ENCODE assay signal across 8 mouse cellular contexts in genomic region chr19:5071077-5071476, GRCm38 (mm10). TPM values are rescaled to one million over a fixed set of nuclear protein-coding genes. Genes with fewer than 3 reads are reported as not detected.
DNase-seq lines count a peak whose midpoint lies in the region; ATAC-seq and TF ChIP-seq lines count a peak whose summit lies in the region.

No protein-coding gene starts in this region.

- no peak for TF ChIP-seq CTCF in left cerebral cortex, adult 2 months (IDR thresholded peaks at IDR 0.05)
- TF ChIP-seq CTCF in small intestine, adult 2 months (IDR thresholded peaks at IDR 0.05; ENCODE audit: extremely low read depth, insufficient read length, insufficient replicate concordance, low read depth, low read length): no peak
- no peak for TF ChIP-seq CTCF in thymus, adult 2 months (IDR thresholded peaks at IDR 0.05; ENCODE audit: borderline replicate concordance, control insufficient read depth, extremely low read depth, insufficient read depth, low read length, poor library complexity)

- ATAC-seq in forebrain, embryonic 14.5 days: no peak
- no peak for ATAC-seq in limb, embryonic 15.5 days (ENCODE audit: insufficient number of reproducible peaks, low FRiP score, low TSS enrichment, low read depth)

- H3K27me3 ChIP-seq in forebrain, embryonic 14.5 days (replicated peaks; ENCODE audit: control insufficient read depth, insufficient read depth, low read length): peaks cover 15% of the 10 kb centered on the region
- peaks cover 6% of the 10 kb centered on the region; the same call in 1 of the 2 replicates for H3K27me3 ChIP-seq in limb, embryonic 15.5 days
- peaks cover 27% of the 10 kb centered on the region for H3K27me3 ChIP-seq in small intestine, adult 2 months (ENCODE audit: control insufficient read depth, insufficient read depth, low read length)
- peaks cover 25% of the 10 kb centered on the region for H3K27me3 ChIP-seq in thymus, adult 2 months (ENCODE audit: control insufficient read depth, insufficient read depth, low read length)

- H3K27ac ChIP-seq in left cerebral cortex, adult 2 months: peak overlapping the region; percentile 51; the same call in 1 of the 2 replicates
- peak overlapping the region; percentile 58; the same call in 1 of the 2 replicates for H3K27ac ChIP-seq in forebrain, embryonic 14.5 days (ENCODE audit: low read depth, low read length)
- peak overlapping the region; percentile 96 for H3K27ac ChIP-seq in limb, embryonic 15.5 days
- H3K27ac ChIP-seq in small intestine, adult 2 months (ENCODE audit: insufficient read depth, low read depth, low read length): no peak overlapping the region
- no peak overlapping the region for H3K27ac ChIP-seq in thymus, adult 2 months (ENCODE audit: control insufficient read depth, insufficient read depth, low read length)

- H3K4me1 ChIP-seq in forebrain, embryonic 14.5 days (ENCODE audit: control insufficient read depth, insufficient read depth, low read length): peaks cover 24% of the 10 kb centered on the region
- H3K4me1 ChIP-seq in limb, embryonic 15.5 days: peaks cover 64% of the 10 kb centered on the region
- H3K4me1 ChIP-seq in small intestine, adult 2 months (ENCODE audit: control insufficient read depth, insufficient read depth, insufficient read length, low read length): peaks cover 14% of the 10 kb centered on the region
- peaks cover 11% of the 10 kb centered on the region for H3K4me1 ChIP-seq in thymus, adult 2 months (replicated peaks; ENCODE audit: control insufficient read depth, insufficient read depth, low read length)

- DNase-seq in left cerebral cortex, adult 2 months (ENCODE audit: extremely low spot score in 1 of 2, low spot score in 2 of 2): no peak
- DNase-seq in left cerebral cortex, postnatal 4 days: no peak
- no peak for DNase-seq in forebrain, embryonic 14.5 days (ENCODE audit: low spot score)
- no peak for DNase-seq in thymus, adult 2 months
- no peak for DNase-seq in thymus, postnatal 25 days
- no peak for DNase-seq in ovary, postnatal 14 days (ENCODE audit: low spot score)

- intact Hi-C loops in left cerebral cortex, adult 2 months (cut with DNase I): no loop called here
- intact Hi-C loops in left cerebral cortex, postnatal 4 days (cut with DNase I): no loop called here

- H3K4me2 ChIP-seq in forebrain, embryonic 14.5 days (ENCODE audit: low read length): peak overlapping the region; percentile 61
- peak overlapping the region; percentile 91 for H3K4me2 ChIP-seq in limb, embryonic 15.5 days

- 8% methylated on average over 11 of the region's 11 CpGs for WGBS in forebrain, embryonic 14.5 days
- 8% methylated on average over 11 of the region's 11 CpGs for WGBS in limb, embryonic 15.5 days
- 43% methylated on average over 11 of the region's 11 CpGs for WGBS in small intestine, adult 2 months
- WGBS in thymus, adult 2 months: 60% methylated on average over 11 of the region's 11 CpGs

- TF ChIP-seq POLR2A in small intestine, adult 2 months (IDR thresholded peaks at IDR 0.05; ENCODE audit: low read depth, low read length): no peak
- TF ChIP-seq POLR2A in thymus, adult 2 months (IDR thresholded peaks at IDR 0.05; ENCODE audit: control insufficient read depth, extremely low read depth, insufficient read depth, low read length, poor library complexity): no peak

- H3K36me3 ChIP-seq in forebrain, embryonic 14.5 days (ENCODE audit: control insufficient read depth, insufficient read depth, low read length): no peaks in the 10 kb centered on the region
- H3K36me3 ChIP-seq in limb, embryonic 15.5 days: no peaks in the 10 kb centered on the region
- H3K36me3 ChIP-seq in small intestine, adult 2 months (ENCODE audit: control insufficient read depth, insufficient read depth, low read length): no peaks in the 10 kb centered on the region
- no peaks in the 10 kb centered on the region for H3K36me3 ChIP-seq in thymus, adult 2 months (ENCODE audit: control insufficient read depth, insufficient read depth, low read length)

- H3K9me3 ChIP-seq in forebrain, embryonic 14.5 days (replicated peaks; ENCODE audit: control insufficient read depth, low read length): no peaks in the 10 kb centered on the region
- no peaks in the 10 kb centered on the region for H3K9me3 ChIP-seq in limb, embryonic 15.5 days

- H3K4me3 ChIP-seq in left cerebral cortex, adult 2 months: no peak overlapping the region
- H3K4me3 ChIP-seq in forebrain, embryonic 14.5 days (ENCODE audit: low read depth, low read length): peak overlapping the region; percentile 37
- H3K4me3 ChIP-seq in limb, embryonic 15.5 days: peak overlapping the region; percentile 67
- peak overlapping the region; percentile 63 for H3K4me3 ChIP-seq in small intestine, adult 2 months (ENCODE audit: low read depth, low read length)
- no peak overlapping the region for H3K4me3 ChIP-seq in thymus, adult 2 months (ENCODE audit: control insufficient read depth, insufficient read depth, low read length)

- H3K9ac ChIP-seq in forebrain, embryonic 14.5 days (ENCODE audit: low read length): peak overlapping the region; percentile 62
- H3K9ac ChIP-seq in limb, embryonic 15.5 days: peak overlapping the region; percentile 28; the same call in 1 of the 2 replicates

RNA-seq across cellular contexts. Expression of gene Cd248, which starts 3.2 kb away (rescaled TPM):
- 1 to 10 TPM; 4.3 to 5.4 TPM for total RNA-seq in left cerebral cortex, adult 2 months (2021)
- 10 to 100 TPM; 14.2 TPM for total RNA-seq in left cerebral cortex, postnatal 4 days (2021)
- 12.5 and 16.2 TPM in 2 replicates for polyA plus RNA-seq in forebrain, embryonic 14.5 days (2014; fragmentation: Nextera tagmentation; extraction: Ambion mirVana)
- 95.9 and 117 TPM in 2 replicates for polyA plus RNA-seq in limb, embryonic 15.5 days (2015; fragmentation: Nextera tagmentation; extraction: Ambion mirVana)
- polyA plus RNA-seq in small intestine, adult 2 months (2012; rRNA removed): 3.4 and 8.2 TPM in 2 replicates
- polyA plus RNA-seq in thymus, adult 2 months (2012; rRNA removed): 5.9 and 7.7 TPM in 2 replicates

RNA-seq across cellular contexts. Expression of gene Tmem151a, which starts 14.3 kb away (rescaled TPM):
- 100 to 1,000 TPM; 154 to 156 TPM for total RNA-seq in left cerebral cortex, adult 2 months (2021)
- total RNA-seq in left cerebral cortex, postnatal 4 days (2021): 10 to 100 TPM; 47.7 to 55.3 TPM
- 5.4 and 7.5 TPM in 2 replicates for polyA plus RNA-seq in forebrain, embryonic 14.5 days (2014; fragmentation: Nextera tagmentation; extraction: Ambion mirVana)
- 1.0 and 2.2 TPM in 2 replicates for polyA plus RNA-seq in limb, embryonic 15.5 days (2015; fragmentation: Nextera tagmentation; extraction: Ambion mirVana)
- polyA plus RNA-seq in small intestine, adult 2 months (2012; rRNA removed): 3.5 and 8.1 TPM in 2 replicates
- 1.7 and 3.5 TPM in 2 replicates for polyA plus RNA-seq in thymus, adult 2 months (2012; rRNA removed)

RNA-seq across cellular contexts. Expression of gene Yif1a, which starts 17.3 kb away (rescaled TPM):
- 10 to 100 TPM; 23.4 to 25.7 TPM for total RNA-seq in left cerebral cortex, adult 2 months (2021)
- 10 to 100 TPM; 22.0 to 24.4 TPM for total RNA-seq in left cerebral cortex, postnatal 4 days (2021)
- 71.6 and 95.5 TPM in 2 replicates for polyA plus RNA-seq in forebrain, embryonic 14.5 days (2014; fragmentation: Nextera tagmentation; extraction: Ambion mirVana)
- polyA plus RNA-seq in limb, embryonic 15.5 days (2015; fragmentation: Nextera tagmentation; extraction: Ambion mirVana): 126 and 140 TPM in 2 replicates
- polyA plus RNA-seq in small intestine, adult 2 months (2012; rRNA removed): 155 and 252 TPM in 2 replicates
- polyA plus RNA-seq in thymus, adult 2 months (2012; rRNA removed): 121 and 137 TPM in 2 replicates

RNA-seq across cellular contexts. Expression of gene Rin1, which starts 20.8 kb away (rescaled TPM):
- 10 to 100 TPM; 94.6 to 95.9 TPM for total RNA-seq in left cerebral cortex, adult 2 months (2021)
- total RNA-seq in left cerebral cortex, postnatal 4 days (2021): 1 to 10 TPM; 3.9 to 7.1 TPM
- 1.3 and 1.4 TPM in 2 replicates for polyA plus RNA-seq in forebrain, embryonic 14.5 days (2014; fragmentation: Nextera tagmentation; extraction: Ambion mirVana)
- 2.6 and 3.2 TPM in 2 replicates for polyA plus RNA-seq in limb, embryonic 15.5 days (2015; fragmentation: Nextera tagmentation; extraction: Ambion mirVana)
- polyA plus RNA-seq in small intestine, adult 2 months (2012; rRNA removed): 5.1 and 8.2 TPM in 2 replicates
- 7.1 and 8.8 TPM in 2 replicates for polyA plus RNA-seq in thymus, adult 2 months (2012; rRNA removed)

RNA-seq across cellular contexts. Expression of gene Cnih2, which starts 27.2 kb away (rescaled TPM):
- total RNA-seq in left cerebral cortex, adult 2 months (2021): 100 to 1,000 TPM; 214 to 247 TPM
- total RNA-seq in left cerebral cortex, postnatal 4 days (2021): 100 to 1,000 TPM; 393 to 412 TPM
- polyA plus RNA-seq in forebrain, embryonic 14.5 days (2014; fragmentation: Nextera tagmentation; extraction: Ambion mirVana): 350 and 370 TPM in 2 replicates
- polyA plus RNA-seq in limb, embryonic 15.5 days (2015; fragmentation: Nextera tagmentation; extraction: Ambion mirVana): 17.6 and 26.3 TPM in 2 replicates
- polyA plus RNA-seq in small intestine, adult 2 months (2012; rRNA removed): 1.3 and 1.5 TPM in 2 replicates
- polyA plus RNA-seq in thymus, adult 2 months (2012; rRNA removed): 3.7 and 4.9 TPM in 2 replicates

Comparison
In these comparisons a context has a peak if more than half of its experiments do, and no peak if none do; other contexts are left out.
1. H3K27ac ChIP-seq: peak in left cerebral cortex, adult 2 months (single experiment), forebrain, embryonic 14.5 days (single experiment) and limb, embryonic 15.5 days (single experiment); none in small intestine, adult 2 months (single experiment) and thymus, adult 2 months (single experiment).
2. H3K4me3 ChIP-seq: peak in forebrain, embryonic 14.5 days (single experiment), limb, embryonic 15.5 days (single experiment) and small intestine, adult 2 months (single experiment); none in left cerebral cortex, adult 2 months (single experiment) and thymus, adult 2 months (single experiment).